Mouse (Mus musculus) mesoderm, embryonic 11.5 days (tissue): ENCODE data around the gene Gm13290.
A peak's percentile ranks its signal among the peaks of the same experiment; 100 is the strongest.
"Not testable (repeated sequence)": the region's sequence is repeated elsewhere in the genome, so short reads cannot be mapped to it uniquely, and the experiment has no call there.

Experiments used
- DNase-seq: peaks from one replicate; pipeline ENCODE4 v3.0.0-alpha.2; 2012; ENCODE audit warnings: low read depth, low spot score

Gm13290 gene

GRCm38 (mm10) chr4:88773534-88773933, at the start of gene Gm13290:
TSS of gene Gm13290 (plus strand) at chr4:88773834.
- DNase-seq, result not testable (repeated sequence)

- no peak for DNase-seq
Measured at GRCm38 (mm10) chr4:88726727-88727126, 46.9 kb upstream of the Gm13290 start.

- no peak for DNase-seq
Measured at GRCm38 (mm10) chr4:88727324-88727723, 46.3 kb upstream of the Gm13290 start.

- DNase-seq, result peak; percentile 77
Measured at GRCm38 (mm10) chr4:88738480-88738879, 35.2 kb upstream of the Gm13290 start.

GRCm38 (mm10) chr4:88739036-88739435, 34.6 kb upstream of the Gm13290 start:
- no peak for DNase-seq

- DNase-seq, result no peak
Measured at GRCm38 (mm10) chr4:88741426-88741825, 32.2 kb upstream of the Gm13290 start.

GRCm38 (mm10) chr4:88742771-88743371, 30.8 kb upstream of the Gm13290 start:
- DNase-seq, result no peak

- DNase-seq, result no peak
Measured at GRCm38 (mm10) chr4:88744207-88744606, 29.4 kb upstream of the Gm13290 start.

GRCm38 (mm10) chr4:88749926-88750325, 23.7 kb upstream of the Gm13290 start:
- DNase-seq, result no peak

- DNase-seq, result not testable (repeated sequence)
Measured at GRCm38 (mm10) chr4:88754818-88755340, 18.8 kb upstream of the Gm13290 start, which contains the start of gene Gm13271. TSS of gene Gm13271 (plus strand) at chr4:88754868.

GRCm38 (mm10) chr4:88756581-88757513, 16.8 kb upstream of the Gm13290 start:
- not testable (repeated sequence) for DNase-seq

GRCm38 (mm10) chr4:88757628-88758031, 16.0 kb upstream of the Gm13290 start:
- not testable (repeated sequence) for DNase-seq

GRCm38 (mm10) chr4:88758751-88759150, 14.9 kb upstream of the Gm13290 start:
- not testable (repeated sequence) for DNase-seq

GRCm38 (mm10) chr4:88759610-88760268, 13.9 kb upstream of the Gm13290 start, which contains the start of gene Gm13283:
TSS of gene Gm13283 (plus strand) at chr4:88760119.
- not testable (repeated sequence) for DNase-seq

- not testable (repeated sequence) for DNase-seq
Measured at GRCm38 (mm10) chr4:88760431-88760830, 13.2 kb upstream of the Gm13290 start.

GRCm38 (mm10) chr4:88761776-88762175, 11.9 kb upstream of the Gm13290 start:
- not testable (repeated sequence) for DNase-seq

GRCm38 (mm10) chr4:88762341-88762740, 11.3 kb upstream of the Gm13290 start:
- not testable (repeated sequence) for DNase-seq

GRCm38 (mm10) chr4:88763384-88764018, 10.1 kb upstream of the Gm13290 start:
- peak; percentile 63 for DNase-seq

GRCm38 (mm10) chr4:88776622-88777021, 3.0 kb downstream of the Gm13290 start, which contains the start of gene Gm13289:
TSS of gene Gm13289 (plus strand) at chr4:88776922.
- not testable (repeated sequence) for DNase-seq

GRCm38 (mm10) chr4:88779550-88779949, 5.9 kb downstream of the Gm13290 start, which contains the start of gene Gm13272:
TSS of gene Gm13272 (plus strand) at chr4:88779850.
- DNase-seq, result not testable (repeated sequence)

- not testable (repeated sequence) for DNase-seq
Measured at GRCm38 (mm10) chr4:88780320-88780719, 6.7 kb downstream of the Gm13290 start.
